Mouse (Mus musculus) gastrocnemius, postnatal 4 days (tissue): ENCODE data around the gene Rimbp2. TPM values are rescaled to one million over a fixed set of nuclear protein-coding genes. Genes with fewer than 3 reads are reported as not detected.
"Not testable (repeated sequence)": the region's sequence is repeated elsewhere in the genome, so short reads cannot be mapped to it uniquely, and the experiment has no call there.

ENCODE experiments used
- DNase-seq, 2 experiments: peaks; one replicate each; pipeline ENCODE4 v3.0.0; 2021 to 2022; ENCODE audit warnings: low spot score in 2 of 2, mixed read lengths in 2 of 2
- long read RNA-seq, 2 experiments: library from polyadenylated mRNA; stranded (forward); transcript quantifications; one replicate each; pipeline ENCODE4 v2.0.0; 2021
- total RNA-seq, 2 experiments: library from RNA; stranded (reverse); gene quantifications; 2 replicates each; pipeline ENCODE4 v1.2.3; 2021

Rimbp2 gene
- total RNA-seq = under 1 TPM; 0.20 to 0.21 TPM
- long read RNA-seq, experiment 1 = 0 reads
- long read RNA-seq, experiment 2 = 0 reads

DNA sequence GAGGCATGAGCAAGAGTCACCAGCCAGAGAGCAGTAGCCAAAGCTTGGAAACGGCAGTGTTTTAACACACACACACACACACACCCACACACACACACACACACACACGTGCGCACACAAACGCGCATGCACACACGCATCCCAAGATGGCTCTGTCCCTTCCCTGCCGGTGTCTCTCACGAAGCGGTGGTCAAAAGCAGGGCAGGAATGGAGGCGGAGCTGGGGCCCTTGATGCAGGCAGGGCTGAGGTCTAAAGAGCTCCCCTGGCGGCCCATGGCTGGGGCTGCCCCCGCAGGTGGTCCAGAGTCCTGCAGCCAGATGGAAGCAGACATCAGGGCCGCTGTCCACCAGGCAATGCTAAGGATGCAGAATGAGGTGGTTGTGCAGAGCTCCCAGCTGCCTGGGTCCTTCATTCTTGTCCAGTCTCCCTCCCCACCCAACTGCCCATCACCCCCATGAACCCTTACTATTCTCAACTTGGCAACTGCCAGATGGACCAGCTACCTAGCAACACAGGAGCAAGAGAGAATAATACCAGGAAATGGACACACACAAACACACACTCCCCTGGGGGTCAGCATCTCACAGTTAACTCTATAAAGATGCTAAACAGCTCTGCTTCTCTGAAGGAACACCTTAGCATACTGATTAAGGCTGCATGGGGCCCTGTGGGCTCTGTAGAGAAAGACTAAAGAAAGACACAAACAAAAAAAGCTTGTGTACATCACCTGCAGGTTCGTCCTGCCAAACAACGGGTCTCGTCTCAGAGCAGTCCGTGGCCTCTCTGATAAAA is at the start of gene Rimbp2:
Gene Rimbp2 (minus strand): TSS at position 209 of the 793 bp plus-strand sequence.
- no peak for DNase-seq

DNA sequence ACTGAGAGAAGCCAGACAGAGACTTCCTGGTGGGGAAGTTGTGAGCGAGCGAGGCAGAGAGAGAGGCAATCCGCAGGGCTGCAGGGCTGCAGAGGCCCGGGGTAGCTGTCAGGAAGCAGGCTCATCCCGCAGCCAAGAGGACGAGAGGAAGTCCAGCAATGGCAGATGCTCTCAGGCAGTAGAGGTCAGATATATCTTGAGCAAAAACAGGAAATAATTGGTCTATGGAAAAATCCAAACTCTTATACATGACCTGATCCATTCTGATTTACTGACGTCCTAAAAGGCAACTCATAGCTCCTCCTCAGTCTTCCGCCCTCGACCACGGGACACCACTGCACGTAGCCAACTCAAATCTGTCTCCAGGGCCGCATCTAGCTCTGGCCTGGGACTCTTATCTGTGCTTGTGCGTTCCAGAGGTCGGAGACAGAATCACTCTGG is 49.3 kb upstream of the Rimbp2 start:
- DNase-seq = no peak

DNA sequence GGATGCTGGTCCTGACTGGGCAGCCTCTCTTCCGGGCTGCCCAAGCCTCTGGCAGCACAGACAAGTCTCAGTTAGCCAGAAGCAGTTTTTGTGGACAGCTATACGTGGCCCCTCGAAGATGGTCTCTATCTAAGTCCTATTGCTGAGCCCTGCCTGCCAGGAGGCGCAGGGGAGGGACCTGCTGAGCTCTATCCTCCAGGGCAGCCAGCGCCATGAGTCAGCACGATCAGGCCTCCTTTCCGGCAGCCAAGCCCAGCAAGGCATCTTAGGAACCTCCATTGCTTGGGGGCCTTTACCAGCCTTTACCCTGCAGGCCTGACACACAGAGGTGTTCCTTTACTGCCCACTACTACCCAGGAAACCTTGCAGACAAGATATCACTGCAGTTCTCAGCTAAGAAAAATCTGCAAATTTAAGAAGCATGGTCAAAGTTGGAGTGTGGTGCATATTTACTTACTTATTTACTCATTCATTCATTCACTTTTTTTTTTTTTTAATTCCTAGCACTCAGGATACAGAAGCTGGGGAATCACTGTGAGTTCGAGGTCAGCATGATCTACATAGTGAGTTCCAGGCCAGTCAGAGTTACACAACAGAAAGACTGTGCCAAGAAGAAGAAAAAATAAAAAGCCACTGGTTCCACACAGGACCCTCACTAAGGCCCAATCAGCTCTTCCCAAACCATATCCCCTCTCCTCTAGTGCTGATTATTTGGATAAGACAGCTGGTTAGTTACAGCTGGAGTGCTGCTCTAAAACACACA is 47.6 kb upstream of the Rimbp2 start:
- no peak for DNase-seq

DNA sequence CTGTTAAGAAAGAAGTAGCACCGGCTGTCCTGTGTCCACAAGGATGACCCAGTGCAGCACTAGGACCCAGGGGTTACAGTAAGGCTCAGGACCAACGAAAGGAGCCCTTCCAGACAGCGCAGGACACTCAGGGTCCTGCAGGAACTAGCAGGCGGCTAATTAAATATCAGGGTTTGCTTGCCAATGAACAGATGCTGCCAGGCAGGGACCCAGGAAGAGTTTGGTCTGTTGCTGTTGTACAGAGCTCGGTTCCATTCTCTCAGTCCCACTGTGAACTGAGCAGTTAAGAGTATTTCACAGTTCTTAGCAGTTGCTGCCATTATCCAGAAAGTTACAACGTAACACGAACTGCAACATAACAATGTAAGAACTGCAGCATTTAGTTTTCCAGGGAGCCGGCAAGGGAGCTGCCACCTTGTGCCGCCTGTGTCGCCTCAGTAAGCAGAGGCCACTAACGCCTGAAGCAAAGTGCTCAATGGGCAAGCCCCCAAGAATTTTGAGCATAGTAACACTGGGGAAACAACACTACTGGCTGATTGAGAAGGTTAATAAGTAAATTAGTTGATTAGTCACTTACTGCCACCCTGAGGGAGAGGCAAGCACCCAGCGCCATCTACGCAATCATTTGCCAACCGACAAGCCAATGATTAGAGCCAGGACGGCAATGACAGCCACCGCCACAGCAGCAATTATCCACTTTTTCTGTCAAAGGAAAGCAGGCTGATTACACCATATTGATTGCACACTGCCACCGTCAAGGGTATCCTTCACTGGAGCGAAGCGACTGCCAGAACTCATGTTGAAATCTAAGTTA is 34.1 kb upstream of the Rimbp2 start:
- no peak for DNase-seq

DNA sequence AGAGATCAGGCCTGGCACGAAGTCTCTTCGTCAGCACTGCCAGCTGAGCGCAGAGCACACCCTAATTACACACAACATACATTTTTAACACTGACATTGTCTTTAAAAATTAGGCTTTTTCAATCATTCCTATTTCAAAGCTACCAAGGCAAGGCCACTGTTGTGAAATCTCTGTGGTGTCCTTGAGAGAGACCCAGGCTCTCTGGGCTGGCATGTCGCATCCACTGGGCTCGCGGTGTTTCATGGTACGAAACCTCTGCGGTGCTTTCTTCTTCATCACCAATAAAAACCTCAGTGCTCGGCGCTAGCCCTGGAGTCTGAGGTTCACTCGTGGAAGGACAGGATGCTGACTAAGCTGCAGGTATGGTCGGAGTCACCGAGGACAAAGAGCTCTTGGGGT is 32.7 kb upstream of the Rimbp2 start:
- DNase-seq = no peak

DNA sequence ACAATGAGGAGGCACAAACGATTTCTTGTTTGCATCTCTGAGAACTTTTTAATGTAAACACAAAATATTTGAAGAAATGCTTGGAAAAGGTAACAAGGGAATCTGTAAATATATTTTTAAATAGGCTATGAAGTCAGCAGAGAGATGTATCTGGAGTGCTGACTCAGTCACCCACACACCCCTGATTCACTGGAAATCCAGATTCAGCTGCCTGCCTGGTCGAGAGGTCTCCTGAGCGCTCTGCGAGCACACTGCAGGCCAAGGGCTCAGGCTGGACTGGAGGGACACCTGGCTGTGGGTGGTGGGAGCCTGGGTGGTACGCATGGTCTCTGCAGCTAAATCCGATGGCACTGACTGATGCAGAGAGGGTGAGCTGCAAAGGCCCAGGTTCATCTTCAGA is 31.2 kb upstream of the Rimbp2 start:
- no peak for DNase-seq

DNA sequence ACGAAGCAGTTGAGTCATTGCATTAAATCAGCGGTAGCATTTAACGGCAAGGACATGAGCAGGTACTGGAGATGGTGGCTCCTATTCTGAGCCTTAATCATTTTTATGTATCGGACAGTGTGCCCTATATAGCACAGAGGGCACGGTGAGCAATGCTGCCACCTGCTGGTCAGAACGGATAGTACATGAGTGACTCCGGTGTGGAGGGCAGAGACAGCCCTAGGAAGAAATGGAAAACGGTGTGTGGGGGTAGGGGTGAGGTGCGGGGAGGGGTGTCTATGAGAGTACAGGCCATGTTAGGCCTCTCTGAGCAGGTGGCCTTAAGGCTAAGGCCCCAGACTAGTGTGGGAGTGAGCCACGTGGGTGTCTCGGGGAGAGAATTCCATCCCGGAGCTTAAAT is 28.3 kb upstream of the Rimbp2 start:
- peak; percentile 55 to 59 for DNase-seq

DNA sequence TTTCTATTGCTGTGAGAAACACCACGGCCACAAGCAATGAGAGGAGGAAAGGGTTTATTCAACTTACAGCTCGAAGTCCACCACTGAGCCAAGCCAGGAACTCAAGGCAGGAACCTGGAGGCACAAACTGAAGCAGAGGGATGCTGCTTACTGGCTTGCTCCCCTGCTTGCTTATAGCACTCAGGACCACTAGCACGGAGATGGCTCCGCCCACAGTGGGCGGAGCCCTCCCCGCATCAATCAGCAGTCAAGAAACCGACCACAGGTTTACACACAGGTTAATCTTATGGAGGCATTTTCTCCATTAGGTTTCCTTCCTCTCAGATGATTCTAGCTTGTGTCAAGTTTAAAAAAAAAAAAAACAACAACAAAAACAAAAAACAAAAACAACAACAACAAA is 27.6 kb upstream of the Rimbp2 start:
- no peak for DNase-seq

DNA sequence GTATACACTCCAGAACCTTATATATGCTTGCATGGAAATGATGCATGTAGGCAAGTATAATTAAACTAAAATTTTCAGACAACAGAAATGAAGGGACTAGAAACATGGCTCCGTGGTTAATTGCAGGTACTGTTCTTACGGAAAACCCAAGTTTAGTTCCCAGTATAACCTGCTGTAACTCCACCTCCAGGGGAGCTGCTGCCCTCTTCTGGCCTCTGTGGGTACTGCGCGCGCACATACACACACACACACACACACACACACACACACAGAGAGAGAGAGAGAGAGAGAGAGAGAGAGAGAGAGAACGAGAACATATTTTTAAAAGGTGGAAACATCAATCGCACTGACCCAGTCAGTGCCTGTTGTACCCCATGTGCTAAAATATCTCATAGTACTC is 25.7 kb upstream of the Rimbp2 start:
- no peak for DNase-seq

DNA sequence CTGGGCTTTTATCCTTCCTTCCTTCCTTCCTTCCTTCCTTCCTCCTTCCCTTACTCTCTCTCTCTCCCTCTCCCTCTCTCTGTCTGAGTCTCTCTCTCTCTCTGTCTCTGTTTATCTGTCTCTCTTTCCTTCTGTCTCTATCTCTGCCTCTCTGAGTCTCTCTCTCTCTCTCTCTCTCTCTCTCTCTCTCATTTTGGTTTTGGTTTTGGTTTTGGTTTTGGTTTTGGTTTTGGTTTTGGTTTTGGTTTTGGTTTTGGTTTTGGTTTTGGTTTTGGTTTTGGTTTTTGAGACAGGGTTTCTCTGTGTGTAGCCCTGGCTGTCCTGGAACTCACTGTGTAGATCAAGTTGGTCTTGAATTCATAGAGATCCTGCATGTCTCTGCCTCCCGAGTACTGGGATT is 24.2 kb upstream of the Rimbp2 start:
- DNase-seq = not testable (repeated sequence)

DNA sequence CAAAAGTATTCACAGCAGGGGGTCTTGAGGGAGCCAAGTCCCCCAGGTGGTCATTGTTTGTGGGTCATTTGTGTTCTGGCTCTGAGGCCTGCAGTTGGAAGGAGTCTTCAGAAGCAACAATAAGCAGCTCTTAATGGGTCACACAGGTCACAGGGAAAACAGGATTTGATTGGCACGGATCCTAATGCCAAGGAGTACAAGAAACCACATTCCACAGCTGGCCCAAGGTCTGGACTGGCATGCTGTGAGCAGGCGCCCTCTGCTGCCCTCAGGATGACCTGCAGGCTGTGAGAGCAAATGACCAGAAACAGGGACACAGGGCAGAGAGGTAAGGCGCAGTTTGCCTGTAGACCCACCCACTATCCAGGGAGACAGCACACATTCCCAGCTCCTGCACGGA is 23.0 kb upstream of the Rimbp2 start:
- DNase-seq = no peak

DNA sequence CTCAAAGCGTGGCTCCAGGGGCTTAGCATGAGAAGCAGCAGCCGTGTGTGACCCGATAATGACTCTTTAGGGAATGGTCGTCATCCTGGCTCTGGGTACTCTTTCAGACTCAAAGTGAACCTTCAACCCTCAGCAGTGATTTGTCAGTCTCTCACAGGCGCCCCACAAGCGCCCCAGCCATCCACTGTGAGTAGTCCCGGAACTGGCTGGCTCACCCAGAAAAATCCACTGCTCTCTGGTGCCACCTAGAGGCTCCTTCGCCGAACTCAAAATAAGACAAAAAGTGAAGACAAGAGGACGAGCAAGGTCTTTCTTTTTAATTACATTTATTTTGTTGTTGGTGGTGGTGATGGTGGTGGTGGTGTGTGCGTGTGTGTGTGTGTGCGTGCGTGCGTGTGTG is 18.0 kb upstream of the Rimbp2 start:
- DNase-seq = peak; percentile 40 to 51

DNA sequence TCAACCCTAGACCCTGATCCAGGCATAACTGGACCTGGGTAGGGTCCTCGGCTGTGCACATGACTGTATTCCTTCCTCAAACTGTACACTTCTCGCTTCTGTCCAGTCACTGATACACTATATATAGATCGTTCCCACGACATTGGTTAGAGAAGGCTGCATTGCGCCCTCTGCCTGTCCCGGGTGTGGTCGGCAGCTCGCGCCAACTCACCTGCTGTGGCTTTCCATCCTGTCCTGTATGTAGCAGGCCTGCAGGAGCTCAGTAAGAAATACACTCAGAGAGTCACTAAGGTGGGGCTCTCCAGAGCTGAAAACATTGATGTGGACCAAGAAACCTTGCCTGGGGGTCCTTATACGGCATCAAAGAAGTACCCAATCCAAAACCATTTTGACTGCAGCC is 17.6 kb upstream of the Rimbp2 start:
- no peak for DNase-seq

DNA sequence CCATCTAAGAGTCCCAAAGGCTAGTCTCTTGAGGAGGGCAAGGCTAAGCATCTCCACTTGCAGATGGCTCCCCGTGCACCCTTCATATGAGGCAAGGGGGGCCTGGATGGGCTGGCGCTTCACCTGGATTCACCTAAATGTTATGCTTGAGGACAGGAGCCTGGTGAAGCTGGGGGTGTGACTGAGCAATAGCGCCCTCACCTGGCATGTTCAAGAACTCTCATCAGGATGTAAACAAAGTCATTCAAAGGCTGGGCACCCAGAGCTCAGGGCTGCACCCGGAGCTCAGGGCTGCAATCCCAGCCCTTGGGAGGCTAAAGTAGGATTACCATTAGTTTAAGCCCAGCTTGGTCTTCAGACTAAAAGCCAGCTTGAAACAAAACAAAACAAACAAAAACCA is 11.1 kb upstream of the Rimbp2 start:
- DNase-seq = no peak

DNA sequence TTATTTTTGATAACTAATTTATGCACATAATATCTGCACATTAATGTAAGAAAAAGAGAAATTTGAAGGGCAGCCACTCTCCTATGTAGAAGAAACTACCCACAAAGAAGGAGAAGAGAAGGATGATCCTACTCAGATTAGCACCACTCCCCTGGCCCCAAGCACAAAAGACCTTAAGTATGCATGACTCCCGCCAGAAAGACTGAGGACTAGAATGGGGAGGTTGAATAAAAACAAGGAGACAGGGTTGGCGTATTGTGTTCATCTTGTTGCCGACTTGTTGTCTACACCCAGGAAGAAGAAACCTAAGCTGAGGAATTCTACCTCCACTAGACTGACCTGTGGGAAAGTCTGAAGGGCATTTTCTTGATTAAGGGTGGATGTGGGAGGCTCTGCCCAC is 5.6 kb upstream of the Rimbp2 start:
- no peak for DNase-seq

DNA sequence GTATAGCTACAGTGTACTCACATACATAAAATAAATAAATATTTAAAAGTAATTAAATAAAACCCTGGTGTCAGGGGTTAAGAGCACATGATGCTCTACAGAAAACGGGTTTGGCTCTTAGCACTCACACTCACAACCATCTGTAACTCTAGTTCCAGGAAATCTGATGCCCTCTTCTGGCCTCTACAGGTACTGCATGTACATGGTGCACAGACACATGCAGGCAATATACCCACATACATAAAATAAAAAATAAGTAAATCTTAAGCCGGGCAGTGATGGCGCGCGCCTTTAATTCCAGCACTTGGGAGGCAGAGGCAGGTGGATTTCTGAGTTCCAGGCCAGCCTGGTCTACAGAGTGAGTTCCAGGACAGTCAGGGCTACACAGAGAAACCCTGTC is 1.1 kb upstream of the Rimbp2 start:
- DNase-seq = not testable (repeated sequence)

DNA sequence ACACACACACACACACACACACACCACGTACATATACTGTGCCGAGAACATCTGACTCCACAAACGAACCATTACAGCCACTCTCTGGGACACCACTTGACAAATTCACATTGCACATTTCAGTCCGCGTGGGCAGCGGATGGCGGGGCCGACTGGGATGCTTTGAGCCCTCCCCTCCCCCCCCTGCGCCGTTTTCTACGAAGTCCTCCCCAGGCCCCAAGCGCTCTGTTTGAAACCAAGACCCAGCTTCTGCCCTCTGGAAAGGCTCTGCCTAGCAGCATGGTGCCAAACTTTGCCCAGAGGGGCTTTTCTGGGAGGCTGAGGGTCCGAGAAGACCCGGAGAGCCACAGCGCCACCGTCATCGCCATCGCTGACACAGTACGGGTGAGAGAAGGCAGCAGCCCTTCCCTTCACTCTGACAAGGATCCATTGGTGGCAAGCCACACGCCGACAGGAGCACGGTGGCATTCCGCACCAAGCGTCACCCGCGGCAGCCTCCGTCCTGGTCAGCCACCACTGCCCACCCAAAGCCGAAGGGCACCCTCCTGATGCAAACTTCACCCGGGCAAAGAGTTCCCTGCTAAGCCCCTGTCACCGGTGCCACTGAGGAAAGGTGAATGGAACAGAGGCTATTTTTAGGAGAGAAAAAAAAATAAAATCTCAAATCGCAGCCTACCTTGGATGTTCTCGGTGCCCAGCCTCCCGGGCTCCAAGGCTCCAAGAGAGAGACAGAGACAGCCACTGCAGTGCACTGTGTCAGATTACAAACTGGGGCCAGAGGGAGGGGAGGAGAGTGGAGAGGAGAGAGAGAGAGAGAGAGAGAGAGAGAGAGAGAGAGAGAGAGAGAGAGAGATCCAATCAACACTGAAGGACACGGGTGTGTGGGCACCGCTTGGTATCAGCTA is 743 bp downstream of the Rimbp2 start:
- no peak for DNase-seq

DNA sequence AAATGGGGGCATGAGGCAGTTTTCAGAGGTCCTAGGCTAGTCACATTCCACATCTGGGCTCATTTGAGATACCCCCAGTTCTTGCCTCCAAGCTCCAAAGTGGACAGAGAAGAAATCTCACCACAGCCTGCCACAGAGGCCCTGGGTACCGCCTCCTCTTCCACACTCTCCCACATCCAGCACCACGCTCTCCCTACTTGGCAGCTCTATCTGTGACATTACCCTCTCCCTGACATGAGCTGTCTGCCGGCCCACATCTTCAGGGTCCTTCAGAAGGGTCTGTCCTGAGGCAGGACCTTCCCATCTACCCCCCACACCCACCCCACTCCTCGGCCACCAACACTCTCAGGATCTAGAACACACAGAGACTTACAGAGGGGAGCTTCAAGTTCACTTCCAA is 1.8 kb downstream of the Rimbp2 start:
- no peak for DNase-seq

DNA sequence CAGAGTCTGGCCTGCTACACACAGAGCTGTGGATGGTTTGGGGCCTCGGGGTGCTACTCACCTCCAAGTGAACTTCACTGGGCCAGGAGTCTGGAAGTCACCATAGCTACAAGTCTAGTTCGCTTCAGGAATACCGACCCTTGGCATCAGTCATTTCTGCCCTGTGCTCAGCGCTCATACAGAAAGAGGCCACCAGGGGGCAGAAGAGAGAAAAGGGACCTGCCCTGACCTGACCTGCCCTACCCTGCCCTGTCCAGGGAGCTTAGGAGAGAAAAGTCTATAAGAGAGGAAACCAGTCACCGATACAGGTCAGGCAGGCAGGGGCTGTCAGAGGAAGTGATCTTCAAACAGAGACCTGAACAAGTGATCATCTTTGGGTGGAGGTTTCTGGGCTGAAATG is 6.2 kb downstream of the Rimbp2 start:
- no peak for DNase-seq

DNA sequence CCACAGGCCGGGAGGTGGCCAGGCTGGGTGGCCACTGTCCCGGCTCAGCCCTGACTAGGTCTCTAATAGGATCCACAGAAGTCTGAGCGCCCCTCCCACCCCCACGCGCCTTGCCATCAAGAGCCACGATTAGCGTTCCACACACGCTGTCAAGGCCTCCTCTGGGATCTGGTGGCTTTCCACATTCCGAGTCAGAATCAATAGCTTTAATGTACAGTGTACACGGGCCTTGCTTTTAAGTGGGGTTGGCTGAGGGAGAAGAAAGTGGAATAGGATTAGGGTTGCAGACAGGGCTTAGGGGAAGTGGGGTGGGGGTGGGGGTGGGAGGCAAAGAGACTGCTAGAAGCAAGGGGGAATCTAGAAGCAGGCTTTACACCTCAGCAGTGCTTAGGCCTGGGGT is 12.8 kb downstream of the Rimbp2 start:
- no peak for DNase-seq
